Mouse (Mus musculus) lung, postnatal 14 days (tissue): Measurements from ENCODE around the gene Dnah3.

Source experiments
- DNase-seq: peaks from one replicate; pipeline ENCODE4 v3.0.0; 2021

Gene Dnah3

GRCm38 (mm10) chr7:120095180-120095579, at the start of gene Dnah3:
Dnah3 (minus strand) TSS chr7:120095280.
- DNase-seq, result no peak

- DNase-seq, result no peak
Observed at GRCm38 (mm10) chr7:120142743-120143142, 47.7 kb upstream of the Dnah3 start.

DNA sequence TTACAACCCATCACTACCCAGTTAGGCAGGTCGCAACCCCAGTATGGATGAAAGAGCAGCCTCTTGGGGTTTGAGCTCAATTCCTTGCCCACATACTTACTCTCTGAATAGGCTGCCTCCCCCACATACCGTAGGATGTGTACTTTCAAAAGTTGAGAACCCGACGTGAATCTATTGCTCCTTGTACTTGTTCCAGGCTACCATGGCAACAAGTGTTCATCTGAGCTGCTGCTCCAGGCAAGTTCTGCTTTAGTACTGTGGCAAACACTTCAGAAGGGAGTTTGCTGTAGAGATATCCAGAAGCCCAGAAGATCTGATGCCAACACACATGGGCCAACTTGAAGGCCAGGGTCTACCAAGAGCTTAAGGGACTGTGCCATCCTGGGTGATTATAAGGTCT, 33.9 kb upstream of the Dnah3 start:
- DNase-seq, result peak; percentile 26

- no peak for DNase-seq
Observed at GRCm38 (mm10) chr7:120127686-120128059, 32.6 kb upstream of the Dnah3 start.

GRCm38 (mm10) chr7:120126976-120127685, 32.1 kb upstream of the Dnah3 start:
- DNase-seq, result no peak

- DNase-seq, result peak; percentile 79
Observed at GRCm38 (mm10) chr7:120124844-120125243, 29.8 kb upstream of the Dnah3 start.

DNA sequence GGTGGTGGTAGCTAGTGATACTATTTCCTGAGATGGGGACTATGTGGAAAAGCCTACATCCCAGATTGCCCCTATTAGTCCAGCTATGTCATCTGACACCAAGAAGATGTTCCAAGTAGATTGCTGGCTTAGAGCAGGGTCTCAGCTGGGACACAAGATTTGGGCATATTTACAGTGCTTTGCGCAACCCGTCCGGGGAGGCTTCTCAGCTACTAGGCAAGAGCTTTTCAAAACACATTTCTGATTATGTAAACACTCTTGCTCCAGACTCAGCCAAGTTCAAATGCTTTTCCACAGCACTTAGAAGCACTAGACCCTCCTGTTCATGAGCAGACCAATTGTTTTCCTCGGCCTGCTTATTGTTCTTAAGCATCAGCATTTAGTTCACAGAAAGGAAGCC, 28.7 kb upstream of the Dnah3 start:
- peak; percentile 62 for DNase-seq

DNA sequence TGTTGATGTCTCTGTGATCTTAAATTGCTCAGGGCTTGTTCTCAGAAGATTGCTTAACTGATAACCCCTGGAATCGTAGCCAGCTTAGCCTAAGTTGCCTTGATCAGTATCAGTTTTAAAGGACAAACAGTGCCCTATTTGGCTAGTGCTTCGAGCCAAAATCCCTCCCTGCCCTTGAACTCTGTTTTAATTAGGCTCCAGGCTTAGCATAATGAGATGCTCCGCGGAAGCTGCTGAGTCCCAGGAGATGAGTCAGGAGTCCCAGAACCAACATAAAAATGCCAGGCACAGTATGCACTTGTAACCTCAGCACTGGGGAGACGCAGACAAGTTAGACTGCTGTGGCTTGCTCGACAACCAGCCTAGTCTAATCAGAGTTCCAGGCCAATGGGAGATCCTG, 22.4 kb upstream of the Dnah3 start:
- DNase-seq, result no peak

GRCm38 (mm10) chr7:120116976-120117375, 21.9 kb upstream of the Dnah3 start:
- DNase-seq, result no peak

GRCm38 (mm10) chr7:120109676-120110075, 14.6 kb upstream of the Dnah3 start:
- DNase-seq, result no peak

DNA sequence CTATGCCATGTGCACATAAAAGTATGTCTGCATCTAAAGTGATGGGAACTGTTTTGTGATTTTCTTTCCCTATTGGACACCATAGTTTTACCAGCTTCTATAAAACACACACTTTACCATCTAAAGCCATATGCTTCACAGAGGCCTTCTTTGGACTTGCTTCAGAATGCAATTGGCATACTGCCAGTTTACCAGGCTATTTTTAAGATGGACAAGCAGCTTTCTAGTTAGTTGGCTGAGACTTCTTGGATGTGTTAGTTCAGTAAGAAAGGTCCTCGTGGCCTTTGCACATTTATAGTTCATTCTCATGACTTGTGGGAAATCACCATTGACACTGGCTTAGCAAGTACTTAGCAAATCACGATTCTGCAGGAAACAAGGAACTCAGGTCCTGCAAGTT, 11.3 kb upstream of the Dnah3 start:
- no peak for DNase-seq

- DNase-seq, result no peak
Observed at GRCm38 (mm10) chr7:120104975-120105374, 9.9 kb upstream of the Dnah3 start.

DNA sequence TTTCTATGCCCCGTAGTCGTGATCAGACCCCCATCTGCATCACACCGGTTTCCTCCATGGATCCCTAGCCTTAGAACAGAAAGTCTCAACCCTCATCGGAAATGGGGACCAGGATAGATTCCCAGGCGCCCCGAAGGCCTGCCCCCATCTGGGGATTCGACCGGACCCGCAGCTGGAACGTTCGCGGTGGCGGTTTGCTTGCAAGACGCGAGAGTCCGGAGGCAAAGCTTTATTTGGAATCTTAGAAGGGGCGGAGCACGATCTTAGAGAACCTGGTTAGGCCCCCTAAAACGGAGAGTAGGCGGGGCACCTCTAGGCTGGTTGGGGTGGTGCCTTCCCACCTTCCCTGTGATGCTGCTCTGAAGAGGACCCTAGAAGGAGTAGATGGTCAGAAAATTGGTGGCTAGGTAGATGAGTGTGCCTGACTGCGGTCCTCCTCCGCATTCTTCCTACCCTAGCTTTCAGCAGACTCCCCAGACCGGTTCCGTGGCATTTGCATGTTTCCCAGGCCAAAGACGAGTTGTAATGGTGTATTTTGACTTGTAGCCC, 8.0 kb upstream of the Dnah3 start:
- peak; percentile 59 for DNase-seq

- DNase-seq, result peak; percentile 94
Observed at GRCm38 (mm10) chr7:120102164-120102972, 7.3 kb upstream of the Dnah3 start, which contains the start of gene Tmem159. Tmem159 (plus strand) TSS chr7:120102353.

GRCm38 (mm10) chr7:120098403-120098802, 3.3 kb upstream of the Dnah3 start:
- peak; percentile 90 for DNase-seq

DNA sequence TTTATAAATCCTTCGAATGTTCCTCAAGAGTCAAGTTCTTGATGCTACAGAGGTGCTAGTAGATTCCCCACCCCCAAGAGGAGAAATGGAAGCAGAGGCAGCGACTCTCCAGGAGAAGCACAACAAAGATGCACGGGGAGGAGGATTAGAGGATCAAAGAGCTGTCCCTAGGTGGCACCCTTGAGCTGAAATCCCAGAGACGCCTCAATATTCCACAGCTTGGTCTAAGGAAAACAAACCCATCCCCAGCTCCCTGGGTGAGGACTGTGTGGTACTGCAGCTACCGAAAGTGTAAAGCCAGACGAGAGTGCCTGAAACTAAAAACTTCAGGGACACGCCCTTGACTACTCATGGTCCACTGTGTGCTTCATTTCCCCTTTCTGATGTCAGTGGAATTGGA, 2.8 kb upstream of the Dnah3 start:
- peak; percentile 79 for DNase-seq

- DNase-seq, result no peak
Observed at GRCm38 (mm10) chr7:120094216-120094615, 864 bp downstream of the Dnah3 start.

- DNase-seq, result no peak
Observed at GRCm38 (mm10) chr7:120093033-120093432, 2.0 kb downstream of the Dnah3 start.

DNA sequence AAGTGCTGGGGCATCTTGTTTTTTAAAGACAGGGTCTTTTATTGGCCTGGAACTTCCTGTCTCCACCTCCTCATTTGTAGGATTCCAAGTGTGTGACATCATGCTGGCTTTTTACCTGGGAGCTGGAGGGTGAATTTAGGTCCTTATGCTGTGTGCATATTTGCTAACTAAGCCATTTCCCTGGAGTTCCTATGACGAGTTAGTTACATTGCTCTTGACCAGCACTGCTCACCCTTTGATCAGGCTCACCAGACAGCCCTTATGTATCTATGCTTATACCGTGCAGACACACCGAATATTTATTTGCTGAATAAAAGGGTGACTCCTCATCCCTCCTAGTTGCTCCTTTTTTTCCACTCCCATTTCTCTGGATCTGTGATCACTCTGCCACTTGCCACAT, 14.9 kb downstream of the Dnah3 start:
- DNase-seq, result no peak

DNA sequence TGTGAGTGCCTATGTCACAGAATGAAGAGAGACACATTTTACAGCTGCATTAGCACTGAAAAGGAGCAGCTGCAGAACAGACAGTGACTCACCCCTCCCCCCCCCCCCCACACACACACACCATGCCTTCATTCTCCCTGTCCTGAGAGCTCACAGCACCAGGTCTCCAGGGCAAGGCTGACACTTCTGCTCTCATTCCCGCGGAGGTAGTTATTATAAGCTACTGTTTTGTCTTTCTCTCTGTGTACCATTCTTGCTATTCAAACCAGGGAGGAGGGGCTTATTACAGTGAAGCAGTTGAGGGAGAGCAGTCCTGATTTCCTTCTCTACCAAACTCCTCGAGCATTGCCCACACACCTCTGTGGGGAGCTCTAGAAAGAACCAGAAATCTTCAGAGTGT, 25.9 kb downstream of the Dnah3 start:
- no peak for DNase-seq

DNA sequence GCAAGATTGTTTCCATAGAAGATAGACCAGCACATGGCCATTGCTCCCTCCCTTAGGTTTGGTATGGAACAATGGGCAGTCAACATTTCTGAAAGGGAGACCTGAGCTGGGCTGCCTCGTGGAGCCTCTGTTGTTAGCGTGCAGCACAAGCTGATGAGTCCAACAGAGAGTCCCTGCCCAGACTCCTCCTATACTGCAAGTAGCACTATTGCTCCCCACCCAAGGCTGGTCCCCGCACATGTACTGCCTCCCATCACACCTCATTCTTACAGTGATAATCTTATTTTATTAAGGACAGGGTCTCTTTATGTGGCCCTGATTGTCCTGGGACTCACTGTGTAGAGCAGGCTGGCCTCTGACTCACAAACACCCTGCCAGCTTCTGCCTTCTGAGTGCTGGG, 27.0 kb downstream of the Dnah3 start:
- no peak for DNase-seq

DNA sequence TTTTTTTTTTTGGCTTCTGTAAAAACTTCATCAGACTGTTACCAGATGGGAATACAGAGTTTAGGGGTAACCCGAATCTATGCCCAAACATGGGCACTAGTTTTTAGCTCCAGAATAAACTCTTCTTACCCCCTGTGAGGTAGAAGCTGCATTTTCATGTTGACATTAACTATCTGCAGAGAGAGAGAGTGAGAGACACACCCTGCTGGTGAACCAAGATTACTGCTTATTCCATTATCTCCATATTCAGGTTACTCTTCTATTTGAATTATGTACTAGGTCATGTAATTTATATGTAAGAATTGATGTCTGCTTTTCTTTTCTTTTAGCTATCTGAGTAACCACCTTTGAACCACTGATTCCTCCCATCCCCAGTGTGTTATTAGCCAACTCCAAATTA, 31.0 kb downstream of the Dnah3 start:
- DNase-seq, result no peak

DNA sequence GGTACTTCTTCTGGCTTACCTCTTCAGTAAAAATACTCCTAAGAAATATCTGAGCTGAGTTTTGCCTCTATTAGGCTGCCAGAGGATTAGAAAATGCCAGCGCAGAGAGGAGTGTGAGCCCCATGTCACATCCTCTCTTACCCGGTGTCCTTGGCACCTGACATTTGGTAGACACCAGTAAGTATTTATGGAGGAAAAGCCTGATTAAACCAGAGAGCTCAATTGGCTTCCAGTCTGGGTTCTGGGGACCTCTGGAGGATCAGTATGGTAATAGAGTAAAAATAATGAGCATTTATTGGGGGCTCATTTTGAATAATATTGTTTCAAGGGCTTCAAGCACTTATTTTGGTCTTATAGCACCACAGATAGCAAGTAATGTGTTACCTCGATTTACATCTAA, 39.6 kb downstream of the Dnah3 start:
- no peak for DNase-seq

GRCm38 (mm10) chr7:120054016-120054415, 41.1 kb downstream of the Dnah3 start:
- no peak for DNase-seq
